Mouse (Mus musculus) myocyte (in vitro differentiated cells): ENCODE results near the gene Gm28557.

Experiments used
- MAX ChIP-seq: IDR thresholded peaks from one replicate; pipeline ENCODE4 v1.6.1; 2011; ENCODE audit warnings: low read depth, mild to moderate bottlenecking, control low read depth
- MYOD1 ChIP-seq, 3 experiments: IDR thresholded peaks; one replicate each; pipeline ENCODE4 v1.6.1; 2011; ENCODE audit warnings: control low read depth in 2 of 3, low read depth in 2 of 3, mild to moderate bottlenecking in 2 of 3, moderate library complexity in 1 of 3; ENCODE audit not compliant: insufficient read length in 2 of 3, control insufficient read depth in 1 of 3
- MYOG ChIP-seq, 3 experiments: IDR thresholded peaks; one replicate each; pipeline ENCODE4 v1.6.1; 2011; ENCODE audit warnings: control low read depth in 2 of 3, low read depth in 2 of 3, mild to moderate bottlenecking in 2 of 3; ENCODE audit not compliant: insufficient read length in 2 of 3, control insufficient read depth in 1 of 3, insufficient read depth in 1 of 3
- POLR2A ChIP-seq: IDR thresholded peaks from one replicate; pipeline ENCODE4 v1.6.1; 2011; ENCODE audit warnings: low read depth, mild to moderate bottlenecking, control low read depth, moderate library complexity; ENCODE audit not compliant: insufficient read length
- POLR2AphosphoS2 ChIP-seq: IDR thresholded peaks from one replicate; pipeline ENCODE4 v1.6.1; 2011; ENCODE audit warnings: low read depth, control low read depth; ENCODE audit not compliant: insufficient read length
- USF1 ChIP-seq: IDR thresholded peaks from one replicate; pipeline ENCODE4 v1.6.1; 2011; ENCODE audit warnings: low read depth, mild to moderate bottlenecking, control low read depth, moderate library complexity

DNA sequence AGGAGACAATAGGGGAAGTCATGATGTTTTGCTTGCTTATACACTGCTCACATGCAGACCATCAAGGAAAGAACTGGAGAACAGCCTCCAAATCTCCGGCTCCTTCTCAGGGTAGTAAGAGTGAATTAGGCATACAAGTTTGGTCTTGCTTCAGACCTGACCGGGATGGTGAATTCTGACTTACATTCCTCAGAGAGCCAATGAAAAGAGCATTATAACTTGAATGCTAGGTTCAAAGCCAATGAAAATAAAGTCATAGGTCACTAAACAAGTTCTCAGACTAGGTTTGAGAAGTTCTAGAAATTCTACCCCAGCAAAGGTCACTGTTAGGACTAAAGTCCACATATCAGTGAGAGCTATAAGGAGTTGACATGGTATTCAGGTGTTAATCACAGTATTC lies 31.2 kb downstream of the Gm28557 start:
- TF ChIP-seq MYOG (IDR thresholded peaks at IDR 0.05; ENCODE audit: control insufficient read depth in 1 of 3, insufficient read depth in 1 of 3, insufficient read length in 2 of 3, low read depth in 2 of 3) (no peak), POLR2A (no peak), USF1 (no peak), MAX (no peak), MYOD1 (IDR thresholded peaks at IDR 0.05; ENCODE audit: control insufficient read depth in 1 of 3, insufficient read length in 2 of 3, low read depth in 2 of 3) (no peak), POLR2AphosphoS2 (no peak)
